Mouse (Mus musculus) urinary bladder, postnatal 25 days (tissue): ENCODE measurements around the gene Myh6.

Experiments used
- DNase-seq: peaks from one replicate; pipeline ENCODE4 v3.0.0; 2022; ENCODE audit warnings: low spot score

Myh6 gene

GRCm38 (mm10) chr14:54932645-54933150 is 34.0 kb downstream of the Myh6 start, which contains the start of gene Il25:
Gene Il25, plus strand, starts transcription at chr14:54932695.
- DNase-seq = no peak

GRCm38 (mm10) chr14:54930431-54930830 is 36.3 kb downstream of the Myh6 start:
- DNase-seq = no peak

GRCm38 (mm10) chr14:54929801-54930200 is 36.9 kb downstream of the Myh6 start:
- no peak for DNase-seq

GRCm38 (mm10) chr14:54927296-54927695 is 39.4 kb downstream of the Myh6 start:
- no peak for DNase-seq

- DNase-seq = peak; percentile 65
Observed at GRCm38 (mm10) chr14:54926401-54927158, 40.1 kb downstream of the Myh6 start.

GRCm38 (mm10) chr14:54925349-54926342 is 41.1 kb downstream of the Myh6 start, which contains the start of gene Efs:
Gene Efs, minus strand, starts transcription at chr14:54926126.
- DNase-seq = peak; percentile 60

- peak; percentile 66 for DNase-seq
Observed at GRCm38 (mm10) chr14:54924641-54925348, 41.9 kb downstream of the Myh6 start.

GRCm38 (mm10) chr14:54920076-54920685 is 46.5 kb downstream of the Myh6 start:
- DNase-seq = no peak

- DNase-seq = no peak
Observed at GRCm38 (mm10) chr14:54913343-54913742, 53.4 kb downstream of the Myh6 start.

GRCm38 (mm10) chr14:54912886-54913285 is 53.8 kb downstream of the Myh6 start, which contains the start of gene Slc22a17:
Gene Slc22a17, minus strand, starts transcription at chr14:54913132.
- peak; percentile 61 for DNase-seq

- DNase-seq = no peak
Observed at GRCm38 (mm10) chr14:54912109-54912850, 54.4 kb downstream of the Myh6 start.

GRCm38 (mm10) chr14:54908682-54909081 is 58.0 kb downstream of the Myh6 start:
- DNase-seq = no peak

GRCm38 (mm10) chr14:54903641-54904040 is 63.1 kb downstream of the Myh6 start:
- DNase-seq = no peak

GRCm38 (mm10) chr14:54900383-54900782 is 66.3 kb downstream of the Myh6 start:
- peak; percentile 51 for DNase-seq

- no peak for DNase-seq
Observed at GRCm38 (mm10) chr14:54897445-54897844, 69.3 kb downstream of the Myh6 start.

GRCm38 (mm10) chr14:54894296-54895151 is 72.2 kb downstream of the Myh6 start:
- DNase-seq = peak; percentile 63

- DNase-seq = peak; percentile 91
Observed at GRCm38 (mm10) chr14:54893651-54894181, 73.0 kb downstream of the Myh6 start.

- DNase-seq = no peak
Observed at GRCm38 (mm10) chr14:54892200-54892599, 74.5 kb downstream of the Myh6 start, which contains the start of gene Pabpn1. Gene Pabpn1, plus strand, starts transcription at chr14:54892500.
